Mouse (Mus musculus) liver, adult 2 months (tissue): ENCODE data around the gene Hnf1a. TPM values are rescaled to one million over a fixed set of nuclear protein-coding genes. Genes with fewer than 3 reads are reported as not detected.
A peak's percentile ranks its signal among the peaks of the same experiment; 100 is the strongest.

ENCODE experiments used
- DNase-seq: peaks from one replicate; pipeline ENCODE4 v3.0.0-alpha.2; 2011; ENCODE audit warnings: low read depth, low spot score; ENCODE audit errors: extremely low read depth
- H3K27ac ChIP-seq: fragments of 200-500 bp; replicated peaks from 2 replicates; pipeline ENCODE4 v1.5.1; 2012; ENCODE audit warnings: low read depth, mild to moderate bottlenecking, control low read depth, inconsistent platforms, low read length; ENCODE audit not compliant: insufficient read depth
- H3K27me3 ChIP-seq: fragments of 200-500 bp; 2 replicates; pipeline ENCODE4 v1.6.1; 2012; ENCODE audit warnings: mild to moderate bottlenecking, moderate library complexity, low read length, inconsistent platforms; ENCODE audit not compliant: control insufficient read depth, insufficient read depth
- H3K36me3 ChIP-seq: fragments of 200-500 bp; 2 replicates; pipeline ENCODE4 v1.6.1; 2012; ENCODE audit warnings: low read length, inconsistent platforms; ENCODE audit not compliant: control insufficient read depth, insufficient read depth
- H3K4me1 ChIP-seq: fragments of 200-500 bp; 2 replicates; pipeline ENCODE4 v1.6.1; 2011; ENCODE audit warnings: low read length; ENCODE audit not compliant: control insufficient read depth, insufficient read depth
- H3K4me3 ChIP-seq: fragments of 200-500 bp; 2 replicates; pipeline ENCODE4 v1.5.1; 2011; ENCODE audit warnings: low read depth, mild to moderate bottlenecking, control low read depth, low read length, moderate library complexity; ENCODE audit not compliant: insufficient read depth
- H3K79me2 ChIP-seq: fragments of 200-500 bp; 2 replicates; pipeline ENCODE4 v1.6.1; 2012; ENCODE audit warnings: inconsistent platforms, mild to moderate bottlenecking, low read length, moderate library complexity; ENCODE audit not compliant: control insufficient read depth, insufficient read depth
- H3K9ac ChIP-seq: fragments of 200-500 bp; 2 replicates; pipeline ENCODE4 v1.6.1; 2012; ENCODE audit warnings: low read depth, mild to moderate bottlenecking, control low read depth, inconsistent platforms, low read length
- CTCF ChIP-seq: fragments of 200-500 bp; IDR thresholded peaks from 2 replicates; pipeline ENCODE4 v1.5.1; 2011; ENCODE audit warnings: low read depth, low read length, control low read depth
- POLR2A ChIP-seq: fragments of 200-500 bp; IDR thresholded peaks from 2 replicates; pipeline ENCODE4 v1.6.1; 2011; ENCODE audit warnings: low read length, control low read depth; ENCODE audit not compliant: insufficient read depth; ENCODE audit errors: extremely low read depth
- WGBS: fragments of 180-500 bp; shearing (Covaris S2); methylation state at CpG from one replicate; pipeline ENCODE4 v1.1.7; 2018; 5-methylcytosine and 5-hydroxymethylcytosine counted together
- polyA plus RNA-seq: library from polyadenylated mRNA; depleted of rRNA; stranded (reverse); fragments of >200 nt; gene quantifications from 2 replicates; pipeline ENCODE4 v1.2.3, GENCODE M21; 2012
- total RNA-seq: library from RNA; depleted of rRNA; stranded (reverse); fragments of >200 nt; gene quantifications from 2 replicates; pipeline ENCODE4 v1.2.3, GENCODE M21; 2014

The Hnf1a gene
- total and polyA plus RNA-seq, 2 experiments, result 6.1 to 13.5 TPM

- Histone ChIP-seq H3K4me3 (peak overlapping the region; percentile 10; the same call in 1 of the 2 replicates), H3K79me2 (no peaks in the 10 kb centered on the region), H3K9ac (peak overlapping the region; percentile 1; the same call in 1 of the 2 replicates), H3K27me3 (no peaks in the 10 kb centered on the region), H3K27ac (no peak overlapping the region), H3K4me1 (peaks cover 3% of the 10 kb centered on the region), H3K36me3 (peaks cover 6% of the 10 kb centered on the region; the same call in 1 of the 2 replicates)
- TF ChIP-seq POLR2A (no peak), CTCF (peak; percentile 99)
- WGBS, result 25% methylated on average over 32 of the region's 32 CpGs
- no peak for DNase-seq
Observed at GRCm38 (mm10) chr5:114979250-114980121, 8.6 kb upstream of the Hnf1a start.

DNA sequence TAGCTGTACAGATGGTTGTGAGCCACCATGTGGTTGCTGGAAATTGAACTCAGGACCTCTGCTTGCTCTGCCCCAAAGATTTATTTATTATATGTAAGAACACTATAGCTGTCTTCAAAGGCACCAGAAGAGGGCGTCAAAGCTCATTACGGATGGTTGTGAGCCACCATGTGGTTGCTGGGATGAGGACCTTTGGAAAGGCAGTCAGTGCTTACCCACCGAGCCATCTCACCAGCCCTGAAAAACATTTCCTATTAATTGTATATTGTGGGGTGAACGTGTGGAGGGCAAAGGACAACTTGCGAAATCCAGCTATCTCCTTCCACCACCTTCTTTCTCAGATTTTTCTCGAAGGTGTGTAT lies 8.0 kb upstream of the Hnf1a start:
- H3K27me3 ChIP-seq, result no peaks in the 10 kb centered on the region
- H3K79me2 ChIP-seq, result no peaks in the 10 kb centered on the region
- no peak overlapping the region for H3K27ac ChIP-seq
- TF ChIP-seq CTCF (peak; percentile 46), POLR2A (no peak)
- no peak overlapping the region for H3K4me3 ChIP-seq
- 11% methylated on average over 6 of the region's 6 CpGs for WGBS
- no peak overlapping the region for H3K9ac ChIP-seq
- H3K36me3 ChIP-seq, result peaks cover 6% of the 10 kb centered on the region; the same call in 1 of the 2 replicates
- H3K4me1 ChIP-seq, result peaks cover 5% of the 10 kb centered on the region
- DNase-seq, result peak; percentile 60

- peaks cover 6% of the 10 kb centered on the region for H3K4me1 ChIP-seq
- peak; percentile 49 for DNase-seq
- TF ChIP-seq POLR2A (no peak), CTCF (no peak)
- no peak overlapping the region for H3K27ac ChIP-seq
- no peak overlapping the region for H3K4me3 ChIP-seq
- H3K27me3 ChIP-seq, result no peaks in the 10 kb centered on the region
- peaks cover 6% of the 10 kb centered on the region; the same call in 1 of the 2 replicates for H3K36me3 ChIP-seq
- no peak overlapping the region for H3K9ac ChIP-seq
- no peaks in the 10 kb centered on the region for H3K79me2 ChIP-seq
- WGBS, result 32% methylated on average over 11 of the region's 11 CpGs
Observed at GRCm38 (mm10) chr5:114978473-114978872, 7.6 kb upstream of the Hnf1a start.

DNA sequence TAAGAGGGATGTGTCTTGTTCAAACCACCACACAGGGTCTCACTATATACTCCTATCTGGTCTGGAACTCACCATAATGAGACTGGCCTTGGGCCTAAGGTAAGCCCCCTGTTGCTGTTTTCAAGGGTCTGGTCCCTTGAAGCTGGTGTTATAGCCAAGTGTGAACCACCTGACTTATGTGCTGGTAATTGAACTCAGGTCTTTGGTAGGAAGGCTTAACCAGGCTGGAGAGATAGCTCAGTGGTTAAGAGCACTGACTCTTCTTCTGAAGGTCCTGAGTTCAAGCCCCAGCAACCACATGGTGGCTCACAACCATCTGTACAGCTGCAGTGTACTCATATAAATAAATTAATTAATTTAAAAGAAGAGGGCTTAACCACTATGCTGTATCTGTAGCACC lies 6.0 kb upstream of the Hnf1a start:
- Histone ChIP-seq H3K9ac (no peak overlapping the region), H3K79me2 (peaks cover 5% of the 10 kb centered on the region; the same call in 1 of the 2 replicates), H3K36me3 (peaks cover 6% of the 10 kb centered on the region; the same call in 1 of the 2 replicates), H3K4me3 (no peak overlapping the region), H3K27ac (no peak overlapping the region), H3K27me3 (no peaks in the 10 kb centered on the region), H3K4me1 (peaks cover 12% of the 10 kb centered on the region)
- TF ChIP-seq POLR2A, result no peak
- DNase-seq, result no peak

- no peak overlapping the region for H3K27ac ChIP-seq
- WGBS, result 66% methylated on average over 8 of the region's 8 CpGs
- H3K9ac ChIP-seq, result no peak overlapping the region
- H3K4me1 ChIP-seq, result peaks cover 13% of the 10 kb centered on the region
- H3K36me3 ChIP-seq, result peaks cover 6% of the 10 kb centered on the region; the same call in 1 of the 2 replicates
- H3K27me3 ChIP-seq, result no peaks in the 10 kb centered on the region
- H3K4me3 ChIP-seq, result no peak overlapping the region
- no peak for TF ChIP-seq POLR2A
- no peak for TF ChIP-seq CTCF
- peaks cover 24% of the 10 kb centered on the region; the same call in 1 of the 2 replicates for H3K79me2 ChIP-seq
- DNase-seq, result no peak
Observed at GRCm38 (mm10) chr5:114973131-114973530, 2.2 kb upstream of the Hnf1a start.

DNA sequence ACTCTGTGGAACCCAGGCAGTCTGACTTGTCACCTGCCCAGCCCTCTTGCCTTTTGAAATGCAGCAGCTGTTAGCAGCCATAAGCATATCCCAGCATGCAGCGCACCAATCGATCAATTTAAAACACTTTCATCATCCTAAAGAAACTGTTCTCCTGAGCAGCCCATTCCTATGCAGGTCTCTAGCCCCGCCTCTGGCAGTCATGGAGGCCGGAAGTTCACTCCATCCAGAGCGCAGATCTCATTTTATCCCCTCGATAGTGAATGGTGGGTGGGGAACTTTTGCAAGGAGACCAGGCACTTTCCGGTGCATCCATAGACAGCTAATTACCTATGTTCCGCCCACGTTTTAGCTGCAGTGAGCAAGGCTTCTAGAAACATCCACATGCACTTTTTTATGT lies 1.3 kb upstream of the Hnf1a start:
- H3K27ac ChIP-seq, result peak overlapping the region; percentile 28; the same call in 1 of the 2 replicates
- WGBS, result 69% methylated on average over 9 of the region's 9 CpGs

More for the DNA sequence above, 1.3 kb upstream of the Hnf1a start:
- no peak for DNase-seq
- H3K9ac ChIP-seq, result peak overlapping the region; percentile 34; the same call in 1 of the 2 replicates
- TF ChIP-seq POLR2A, result no peak
- no peak for TF ChIP-seq CTCF
- no peaks in the 10 kb centered on the region for H3K27me3 ChIP-seq
- H3K79me2 ChIP-seq, result peaks cover 28% of the 10 kb centered on the region; the same call in 1 of the 2 replicates
- peaks cover 22% of the 10 kb centered on the region for H3K4me1 ChIP-seq
- 0 out of 2 replicates have a peak overlapping the region, but pooled peaks have one; percentile 20 for H3K4me3 ChIP-seq
- peaks cover 6% of the 10 kb centered on the region; the same call in 1 of the 2 replicates for H3K36me3 ChIP-seq
